Mouse (Mus musculus) brown adipose tissue, adult 24 weeks (tissue): ENCODE results near the gene H2al3. TPM values are rescaled to one million over a fixed set of nuclear protein-coding genes. Genes with fewer than 3 reads are reported as not detected.

Source experiments
- H3K27ac ChIP-seq: fragments of 200-500 bp; replicated peaks from 2 replicates; pipeline ENCODE4 v1.5.1; 2012; ENCODE audit warnings: low read depth, mild to moderate bottlenecking, low read length
- H3K4me1 ChIP-seq: fragments of 200-500 bp; 2 replicates; pipeline ENCODE4 v1.6.1; 2012; ENCODE audit warnings: low read length, mixed read lengths; ENCODE audit not compliant: control insufficient read depth, insufficient read depth, insufficient read length
- H3K4me3 ChIP-seq: fragments of 200-500 bp; 2 replicates; pipeline ENCODE4 v1.5.1; 2012; ENCODE audit warnings: low read depth, mild to moderate bottlenecking, low read length, moderate library complexity; ENCODE audit not compliant: insufficient read depth
- polyA plus RNA-seq: library from polyadenylated mRNA; stranded (reverse); fragments of >200 nt; gene quantifications from 2 replicates; pipeline ENCODE4 v1.2.4, GENCODE M21; 2012; ENCODE audit not compliant: missing spikeins, insufficient read depth, insufficient read length

Gene H2al3
- polyA plus RNA-seq = not detected in 2 replicates

DNA sequence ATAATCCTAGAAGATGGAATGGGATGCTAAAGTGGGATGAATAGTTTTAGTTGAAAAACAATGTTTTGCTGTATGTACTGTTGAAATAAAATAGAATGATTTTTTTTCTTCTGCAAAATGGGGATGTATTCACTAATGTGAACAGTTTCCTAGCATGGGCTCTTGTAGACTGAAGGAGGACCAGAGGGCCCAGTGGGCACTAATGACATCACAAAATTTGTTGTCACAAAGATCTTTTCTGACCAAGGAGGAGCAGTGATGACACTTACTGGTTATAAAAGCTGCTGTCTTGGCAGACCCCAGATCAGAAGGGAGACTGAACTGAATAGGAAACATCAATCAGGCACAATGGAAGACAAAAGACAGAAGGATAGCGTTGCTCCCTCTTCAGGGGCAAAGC, at the start of gene H2al3:
Gene H2al3 (plus strand): TSS at position 301 of the 400 bp plus-strand sequence.
- Histone ChIP-seq H3K4me1 (no peaks in the 10 kb centered on the region), H3K27ac (peak within 1 kb of the TSS; percentile 56; the same call in 1 of the 2 replicates), H3K4me3 (no peak within 1 kb of the TSS)

DNA sequence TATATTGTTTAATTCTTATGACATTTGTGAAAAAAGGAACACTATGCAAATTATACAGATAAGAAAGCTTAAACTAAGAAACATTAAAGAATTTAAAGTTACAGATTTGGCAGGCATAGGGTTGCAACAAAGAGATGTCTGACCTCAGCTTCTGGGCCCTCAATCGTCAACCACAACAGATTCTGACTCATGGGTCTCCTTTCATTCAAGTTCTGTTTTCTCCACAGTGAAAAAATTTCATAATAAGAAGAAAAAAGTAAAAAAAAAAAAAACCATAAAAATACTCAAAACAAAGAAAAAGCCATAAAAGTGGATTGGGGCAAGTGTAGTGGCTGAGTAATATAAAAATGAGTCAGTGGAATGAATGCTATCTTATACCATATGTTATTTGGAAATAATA, 39.4 kb upstream of the H2al3 start:
- Histone ChIP-seq H3K4me3 (no peak overlapping the region), H3K4me1 (no peaks in the 10 kb centered on the region), H3K27ac (no peak overlapping the region)

DNA sequence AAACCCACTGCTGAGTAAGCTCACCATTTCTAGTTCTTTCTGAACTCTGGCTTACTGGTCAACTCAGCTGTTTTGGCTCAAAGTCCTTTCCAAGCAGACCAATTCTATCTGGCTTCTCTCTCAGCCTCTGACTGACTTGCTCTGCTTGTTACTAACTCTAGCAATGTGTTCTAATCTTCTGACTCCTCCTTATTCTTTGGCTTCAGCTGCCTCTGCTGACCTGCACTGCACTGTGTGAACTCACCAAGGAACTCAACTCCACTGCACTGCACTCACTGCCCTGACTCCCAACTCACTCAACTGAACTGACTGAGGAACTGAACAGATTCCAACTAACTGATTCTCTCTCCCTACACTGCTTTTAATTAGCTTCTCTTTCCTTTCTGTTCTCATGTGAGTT, 37.0 kb upstream of the H2al3 start:
- Histone ChIP-seq H3K27ac (no peak overlapping the region), H3K4me3 (no peak overlapping the region)

DNA sequence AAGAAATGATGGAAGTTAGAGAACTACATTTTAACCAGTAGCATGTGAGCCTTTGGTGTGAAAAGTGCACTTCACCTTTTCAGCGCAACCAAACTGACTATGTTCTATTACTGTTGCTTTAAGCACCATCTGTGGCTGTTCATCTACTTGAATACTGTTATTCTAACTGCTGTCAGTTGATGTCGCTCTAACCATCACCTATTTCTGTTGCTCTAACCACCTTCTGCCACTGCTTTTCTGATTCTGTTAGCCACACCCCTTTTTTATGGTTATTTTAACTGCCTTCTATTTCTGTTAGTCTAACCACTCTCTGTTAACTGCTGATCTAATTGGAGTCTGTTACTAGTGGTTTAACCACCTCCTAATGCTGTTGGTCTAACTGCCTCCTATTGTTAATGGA, 14.7 kb upstream of the H2al3 start:
- Histone ChIP-seq H3K4me1 (no peaks in the 10 kb centered on the region), H3K4me3 (no peak overlapping the region), H3K27ac (no peak overlapping the region)

More for the DNA sequence above, 37.0 kb upstream of the H2al3 start:
- H3K4me1 ChIP-seq = no peaks in the 10 kb centered on the region

- H3K4me3 ChIP-seq = no peak within 1 kb of the TSS
- H3K27ac ChIP-seq = no peak within 1 kb of the TSS
- H3K4me1 ChIP-seq = no peaks in the 10 kb centered on the region
Measured at GRCm38 (mm10) chrX:9846628-9847027, 2.9 kb upstream of the H2al3 start, which contains the start of gene Hypm. Hypm (plus strand) TSS chrX:9846928.

- Histone ChIP-seq H3K27ac (no peak overlapping the region), H3K4me3 (no peak overlapping the region), H3K4me1 (no peaks in the 10 kb centered on the region)
Measured at GRCm38 (mm10) chrX:9861859-9862258, 12.4 kb downstream of the H2al3 start.

GRCm38 (mm10) chrX:9875519-9875918, 26.0 kb downstream of the H2al3 start:
- Histone ChIP-seq H3K4me3 (no peak overlapping the region), H3K27ac (no peak overlapping the region)

GRCm38 (mm10) chrX:9885322-9885721, 35.8 kb downstream of the H2al3 start, which contains the start of gene Sytl5:
Sytl5 (plus strand) TSS chrX:9885622.
- Histone ChIP-seq H3K27ac (no peak within 1 kb of the TSS), H3K4me1 (no peaks in the 10 kb centered on the region), H3K4me3 (no peak within 1 kb of the TSS)

More at GRCm38 (mm10) chrX:9875519-9875918, 26.0 kb downstream of the H2al3 start:
- no peaks in the 10 kb centered on the region for H3K4me1 ChIP-seq

Other genes starting within 250 kb of the H2al3 start
- gene Dynlt3, start 186.7 kb upstream of the H2al3 start, polyA plus RNA-seq = 105 and 172 TPM in 2 replicates
- gene Hypm, start 2.8 kb upstream of the H2al3 start, polyA plus RNA-seq = not detected in 2 replicates
- not detected in 2 replicates for gene Sytl5, start 35.9 kb downstream of the H2al3 start, polyA plus RNA-seq